Mouse (Mus musculus) stomach, postnatal 0 days (tissue): ENCODE measurements around the gene Dsn1. TPM values are rescaled to one million over a fixed set of nuclear protein-coding genes. Genes with fewer than 3 reads are reported as not detected.

ENCODE experiments used
- ATAC-seq: fragments of 200-750 bp; cut with Nextera tagmentation; 2 replicates; pipeline ENCODE4 v1.8.0; 2017; ENCODE audit not compliant: low FRiP score, low TSS enrichment
- DNase-seq: peaks from one replicate; pipeline ENCODE4 v3.0.0-alpha.2; 2016; ENCODE audit warnings: low spot score
- H3K27ac ChIP-seq: fragments of 300-500 bp; sonication (generic); replicated peaks from 2 replicates; pipeline ENCODE4 v1.5.1; 2014; ENCODE audit warnings: mild to moderate bottlenecking, control low read depth
- H3K27me3 ChIP-seq: fragments of 300-500 bp; sonication (generic); 2 replicates; pipeline ENCODE4 v1.6.1; 2014; ENCODE audit warnings: low read length; ENCODE audit not compliant: control insufficient read depth, insufficient read depth
- H3K36me3 ChIP-seq: fragments of 300-500 bp; sonication (generic); 2 replicates; pipeline ENCODE4 v1.6.1; 2014; ENCODE audit warnings: low read length, mixed read lengths; ENCODE audit not compliant: control insufficient read depth, insufficient read depth
- H3K4me1 ChIP-seq: fragments of 300-500 bp; sonication (generic); replicated peaks from 2 replicates; pipeline ENCODE4 v1.6.1; 2014; ENCODE audit warnings: antibody characterized with exemption; ENCODE audit not compliant: control insufficient read depth, insufficient read depth
- H3K4me2 ChIP-seq: fragments of 300-500 bp; sonication (generic); replicated peaks from 2 replicates; pipeline ENCODE4 v1.6.1; 2014; ENCODE audit warnings: low read depth, mild to moderate bottlenecking, control low read depth, moderate library complexity
- H3K4me3 ChIP-seq: fragments of 300-500 bp; sonication (generic); 2 replicates; pipeline ENCODE4 v1.5.1; 2014; ENCODE audit warnings: low read depth, low read length, control low read depth
- H3K9ac ChIP-seq: fragments of 300-500 bp; sonication (generic); 2 replicates; pipeline ENCODE4 v1.6.1; 2014; ENCODE audit warnings: mild to moderate bottlenecking, low read length, control low read depth, mixed read lengths
- H3K9me3 ChIP-seq: fragments of 300-500 bp; sonication (generic); 2 replicates; pipeline ENCODE4 v1.6.1; 2016; ENCODE audit warnings: low read length; ENCODE audit not compliant: control insufficient read depth
- CTCF ChIP-seq: IDR thresholded peaks from 2 replicates; pipeline ENCODE4 v1.5.1; 2016; ENCODE audit warnings: antibody characterized with exemption, low read depth, mild to moderate bottlenecking, moderate library complexity
- EP300 ChIP-seq: optimal IDR thresholded peaks from 2 replicates; pipeline ENCODE3; 2016; ENCODE audit warnings: antibody characterized with exemption
- WGBS: fragments of 180-500 bp; shearing (Covaris S2); extraction: QIAGEN DNeasy Blood & Tissue Kit; methylation state at CpG from one replicate; pipeline ENCODE4 v1.1.7; 2014; 5-methylcytosine and 5-hydroxymethylcytosine counted together
- polyA plus RNA-seq: library from polyadenylated mRNA; unstranded; fragments of >200 nt; fragmentation: Nextera tagmentation; extraction: Ambion mirVana; gene quantifications from 2 replicates; pipeline ENCODE4 v1.2.1, GENCODE M21; 2015

Gene Dsn1
- 7.9 and 8.6 TPM in 2 replicates for polyA plus RNA-seq

- TF ChIP-seq CTCF = no peak
- no peak for TF ChIP-seq EP300
- Histone ChIP-seq H3K9me3 (no peaks in the 10 kb centered on the region), H3K27ac (peak within 1 kb of the TSS; percentile 75), H3K9ac (peak within 1 kb of the TSS; percentile 73), H3K36me3 (no peaks in the 10 kb centered on the region; the same call in 1 of the 2 replicates), H3K4me2 (peak within 1 kb of the TSS; percentile 98), H3K27me3 (no peaks in the 10 kb centered on the region), H3K4me1 (peaks cover 4% of the 10 kb centered on the region; the same call in 1 of the 2 replicates), H3K4me3 (peak within 1 kb of the TSS; percentile 66)
- ATAC-seq = peak; percentile 80
- peak; percentile 89 for DNase-seq
- WGBS = under 1% methylated on average over 54 of the region's 56 CpGs
These were observed at the start of gene Dsn1 for GRCm38 (mm10) chr2:157006511-157007233. TSS of gene Dsn1 (minus strand) at chr2:157007154.

GRCm38 (mm10) chr2:157055721-157056120 is 48.8 kb upstream of the Dsn1 start:
- Histone ChIP-seq H3K4me3 (no peak overlapping the region), H3K9ac (no peak overlapping the region), H3K4me1 (0 out of 2 replicates have a peak, but pooled peaks cover 4% of the 10 kb centered on the region), H3K4me2 (no peak overlapping the region), H3K9me3 (no peaks in the 10 kb centered on the region), H3K27ac (no peak overlapping the region), H3K36me3 (peaks cover 18% of the 10 kb centered on the region), H3K27me3 (no peaks in the 10 kb centered on the region)
- TF ChIP-seq EP300 = no peak
- no peak for TF ChIP-seq CTCF
- ATAC-seq (no peak), DNase-seq (no peak)
- whole genome bisulfite sequencing = 90% methylated on average over 6 of the region's 6 CpGs

- Histone ChIP-seq H3K9ac (no peak overlapping the region), H3K36me3 (peaks cover 18% of the 10 kb centered on the region), H3K4me2 (no peak overlapping the region), H3K9me3 (no peaks in the 10 kb centered on the region), H3K27ac (no peak overlapping the region; the same call in 1 of the 2 replicates), H3K4me3 (no peak overlapping the region), H3K4me1 (0 out of 2 replicates have a peak, but pooled peaks cover 4% of the 10 kb centered on the region), H3K27me3 (no peaks in the 10 kb centered on the region)
- no peak for TF ChIP-seq CTCF
- no peak for TF ChIP-seq EP300
- 63% methylated on average over 5 of the region's 5 CpGs for WGBS
- ATAC-seq (no peak), DNase-seq (no peak)
These were observed 47.9 kb upstream of the Dsn1 start for GRCm38 (mm10) chr2:157054816-157055215.

GRCm38 (mm10) chr2:157054297-157054696 is 47.3 kb upstream of the Dsn1 start:
- Histone ChIP-seq H3K4me1 (0 out of 2 replicates have a peak, but pooled peaks cover 4% of the 10 kb centered on the region), H3K36me3 (peaks cover 18% of the 10 kb centered on the region)
- no peak for DNase-seq

DNA sequence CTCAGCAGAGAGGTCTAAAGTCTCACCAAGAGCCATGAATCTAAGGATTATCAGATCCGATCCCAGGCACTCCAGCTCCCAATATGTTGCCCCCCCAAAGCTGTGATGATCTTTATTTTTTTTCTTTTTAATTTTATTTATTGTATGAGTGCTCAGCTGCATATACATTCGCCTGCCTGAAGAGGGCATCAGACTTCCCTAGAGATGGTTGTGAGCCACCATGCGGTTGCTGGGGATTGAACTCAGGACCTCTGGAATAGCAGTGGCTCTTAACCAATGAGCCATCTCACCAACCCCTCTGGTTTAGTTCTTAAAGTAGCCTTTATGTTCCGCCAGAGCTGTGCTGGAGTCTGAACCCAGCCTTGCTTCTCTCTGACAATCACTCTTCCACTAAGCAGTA is 46.8 kb upstream of the Dsn1 start:
- H3K27ac ChIP-seq = no peak overlapping the region
- 0 out of 2 replicates have a peak, but pooled peaks cover 4% of the 10 kb centered on the region for H3K4me1 ChIP-seq
- H3K9me3 ChIP-seq = no peaks in the 10 kb centered on the region
- TF ChIP-seq CTCF = peak; percentile 55
- TF ChIP-seq EP300 = no peak
- 74% methylated on average over 4 of the region's 4 CpGs for WGBS
- ATAC-seq (no peak), DNase-seq (no peak)
- no peak overlapping the region for H3K4me3 ChIP-seq
- H3K4me2 ChIP-seq = no peak overlapping the region
- no peak overlapping the region for H3K9ac ChIP-seq
- H3K36me3 ChIP-seq = peaks cover 18% of the 10 kb centered on the region
- no peaks in the 10 kb centered on the region for H3K27me3 ChIP-seq

More at GRCm38 (mm10) chr2:157054297-157054696, 47.3 kb upstream of the Dsn1 start:
- TF ChIP-seq CTCF = no peak
- no peak for TF ChIP-seq EP300
- Histone ChIP-seq H3K4me3 (no peak overlapping the region), H3K9me3 (no peaks in the 10 kb centered on the region), H3K27ac (peak overlapping the region; percentile 30; the same call in 1 of the 2 replicates), H3K9ac (no peak overlapping the region), H3K27me3 (no peaks in the 10 kb centered on the region), H3K4me2 (no peak overlapping the region)
- ATAC-seq = no peak
- WGBS = 78% methylated on average over 8 of the region's 8 CpGs

- Histone ChIP-seq H3K9me3 (no peaks in the 10 kb centered on the region), H3K36me3 (peaks cover 18% of the 10 kb centered on the region), H3K27ac (no peak overlapping the region), H3K4me3 (no peak overlapping the region), H3K4me1 (no peaks in the 10 kb centered on the region), H3K9ac (no peak overlapping the region), H3K27me3 (no peaks in the 10 kb centered on the region), H3K4me2 (no peak overlapping the region)
- WGBS = 96% methylated on average over 5 of the region's 5 CpGs
- DNase-seq (no peak), ATAC-seq (no peak)
- TF ChIP-seq EP300 (no peak), CTCF (no peak)
These were observed 46.2 kb upstream of the Dsn1 start for GRCm38 (mm10) chr2:157053124-157053523.
